Mouse (Mus musculus): ENCODE results near the gene Samm50. TPM values are rescaled to one million over a fixed set of nuclear protein-coding genes. Genes with fewer than 3 reads are reported as not detected.

Gene Samm50
- polyA plus RNA-seq, 1 experiment = 13.1 TPM

DNA sequence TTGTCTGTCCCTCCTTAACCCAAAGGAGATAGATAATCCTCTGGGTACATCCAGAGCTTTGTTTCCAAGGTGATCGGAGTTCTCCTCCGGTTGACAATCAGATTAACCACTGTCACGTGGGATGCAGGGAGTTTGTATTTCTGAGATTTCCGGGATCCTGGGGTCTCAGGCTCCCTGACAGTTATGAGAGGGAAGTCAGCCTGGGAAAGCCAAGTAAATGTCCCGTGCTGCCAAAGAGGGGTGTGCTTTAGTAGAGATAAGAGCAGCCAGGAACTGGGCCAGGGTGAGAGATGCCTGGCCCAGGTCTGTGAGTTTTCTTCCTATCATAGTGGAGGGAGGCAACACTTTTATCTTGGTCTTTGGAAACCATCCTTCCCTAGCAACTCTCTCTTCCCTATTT, 38.6 kb downstream of the Samm50 start:
- Histone ChIP-seq H3K4me1 (ENCODE audit: control insufficient read depth, insufficient read depth, insufficient read length, low read length) (peaks cover 4% of the 10 kb centered on the region), H3K27ac (ENCODE audit: insufficient read depth, low read depth, low read length) (no peak overlapping the region), H3K4me3 (ENCODE audit: low read depth, low read length) (no peak overlapping the region), H3K36me3 (ENCODE audit: control insufficient read depth, insufficient read depth, low read length) (no peaks in the 10 kb centered on the region), H3K27me3 (ENCODE audit: control insufficient read depth, insufficient read depth, low read length) (peaks cover 4% of the 10 kb centered on the region)
- 22% methylated on average over 5 of the region's 5 CpGs for WGBS
- no peak for TF ChIP-seq POLR2A (IDR thresholded peaks at IDR 0.05; ENCODE audit: low read depth, low read length)
- TF ChIP-seq CTCF (IDR thresholded peaks at IDR 0.05; ENCODE audit: extremely low read depth, insufficient read length, insufficient replicate concordance, low read depth, low read length) = no peak

DNA sequence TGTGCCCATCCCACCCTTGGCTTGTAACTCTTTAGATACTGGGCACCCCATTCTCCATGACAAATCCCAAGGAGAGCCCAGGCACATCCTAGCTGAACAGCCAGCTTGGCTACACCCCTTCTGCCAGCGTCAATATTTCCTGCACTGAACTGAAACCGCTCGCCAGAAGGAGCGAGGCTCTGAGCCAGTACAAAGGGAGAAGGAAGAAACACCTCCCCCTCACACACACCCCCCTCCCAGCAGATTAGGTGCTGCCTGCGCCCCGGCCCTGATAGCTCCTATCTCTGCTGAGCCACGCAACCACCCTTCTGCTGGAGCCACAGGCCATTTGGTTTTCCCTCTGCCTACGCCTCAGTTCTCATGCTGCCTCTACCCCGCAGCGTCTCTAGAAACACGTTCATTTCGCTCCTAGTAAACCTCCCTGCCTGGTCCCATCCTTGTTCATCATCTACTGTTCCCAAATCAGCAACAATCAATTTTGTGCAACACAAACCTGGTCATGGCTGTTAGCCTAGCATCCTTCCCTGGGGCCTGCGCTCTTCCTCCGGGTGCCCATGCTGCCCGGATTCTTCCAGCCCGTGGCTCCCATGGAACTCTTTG, 39.2 kb downstream of the Samm50 start:
- H3K4me3 ChIP-seq (ENCODE audit: low read depth, low read length) = peak overlapping the region; percentile 64
- WGBS = 10% methylated on average over 16 of the region's 16 CpGs
- peaks cover 4% of the 10 kb centered on the region for H3K27me3 ChIP-seq (ENCODE audit: control insufficient read depth, insufficient read depth, low read length)
- no peaks in the 10 kb centered on the region for H3K36me3 ChIP-seq (ENCODE audit: control insufficient read depth, insufficient read depth, low read length)
- peaks cover 4% of the 10 kb centered on the region for H3K4me1 ChIP-seq (ENCODE audit: control insufficient read depth, insufficient read depth, insufficient read length, low read length)
- H3K27ac ChIP-seq (ENCODE audit: insufficient read depth, low read depth, low read length) = peak overlapping the region; percentile 17; the same call in 1 of the 2 replicates
- TF ChIP-seq POLR2A (IDR thresholded peaks at IDR 0.05; ENCODE audit: low read depth, low read length) = no peak
- TF ChIP-seq CTCF (IDR thresholded peaks at IDR 0.05; ENCODE audit: extremely low read depth, insufficient read length, insufficient replicate concordance, low read depth, low read length) = no peak

GRCm38 (mm10) chr15:84231721-84232561, 39.9 kb downstream of the Samm50 start, which contains the start of gene Parvb:
Gene Parvb (plus strand): TSS chr15:84232043.
- 3% methylated on average over 53 of the region's 53 CpGs for WGBS
- H3K27ac ChIP-seq (ENCODE audit: insufficient read depth, low read depth, low read length) = peak within 1 kb of the TSS; percentile 53
- no peaks in the 10 kb centered on the region for H3K36me3 ChIP-seq (ENCODE audit: control insufficient read depth, insufficient read depth, low read length)
- peak within 1 kb of the TSS; percentile 64 for H3K4me3 ChIP-seq (ENCODE audit: low read depth, low read length)
- peaks cover 4% of the 10 kb centered on the region for H3K27me3 ChIP-seq (ENCODE audit: control insufficient read depth, insufficient read depth, low read length)
- TF ChIP-seq POLR2A (IDR thresholded peaks at IDR 0.05; ENCODE audit: low read depth, low read length) = no peak
- no peak for TF ChIP-seq CTCF (IDR thresholded peaks at IDR 0.05; ENCODE audit: extremely low read depth, insufficient read length, insufficient replicate concordance, low read depth, low read length)
- peaks cover 4% of the 10 kb centered on the region for H3K4me1 ChIP-seq (ENCODE audit: control insufficient read depth, insufficient read depth, insufficient read length, low read length)

- H3K27me3 ChIP-seq (ENCODE audit: control insufficient read depth, insufficient read depth, low read length) = peaks cover 4% of the 10 kb centered on the region
- no peak for TF ChIP-seq CTCF (IDR thresholded peaks at IDR 0.05; ENCODE audit: extremely low read depth, insufficient read length, insufficient replicate concordance, low read depth, low read length)
- no peak for TF ChIP-seq POLR2A (IDR thresholded peaks at IDR 0.05; ENCODE audit: low read depth, low read length)
- WGBS = 45% methylated on average over 8 of the region's 8 CpGs
- H3K27ac ChIP-seq (ENCODE audit: insufficient read depth, low read depth, low read length) = no peak overlapping the region
- peak overlapping the region; percentile 25 for H3K4me3 ChIP-seq (ENCODE audit: low read depth, low read length)
- H3K4me1 ChIP-seq (ENCODE audit: control insufficient read depth, insufficient read depth, insufficient read length, low read length) = peaks cover 4% of the 10 kb centered on the region
- no peaks in the 10 kb centered on the region for H3K36me3 ChIP-seq (ENCODE audit: control insufficient read depth, insufficient read depth, low read length)
Measured at GRCm38 (mm10) chr15:84232609-84233008, 40.6 kb downstream of the Samm50 start.

GRCm38 (mm10) chr15:84234794-84235581, 42.9 kb downstream of the Samm50 start:
- peak overlapping the region; percentile 31 for H3K27ac ChIP-seq (ENCODE audit: insufficient read depth, low read depth, low read length)
- peaks cover 8% of the 10 kb centered on the region for H3K27me3 ChIP-seq (ENCODE audit: control insufficient read depth, insufficient read depth, low read length)
- H3K36me3 ChIP-seq (ENCODE audit: control insufficient read depth, insufficient read depth, low read length) = no peaks in the 10 kb centered on the region
- no peak overlapping the region for H3K4me3 ChIP-seq (ENCODE audit: low read depth, low read length)
- WGBS = 75% methylated on average over 7 of the region's 7 CpGs
- no peak for TF ChIP-seq POLR2A (IDR thresholded peaks at IDR 0.05; ENCODE audit: low read depth, low read length)
- no peak for TF ChIP-seq CTCF (IDR thresholded peaks at IDR 0.05; ENCODE audit: extremely low read depth, insufficient read length, insufficient replicate concordance, low read depth, low read length)
- peaks cover 4% of the 10 kb centered on the region for H3K4me1 ChIP-seq (ENCODE audit: control insufficient read depth, insufficient read depth, insufficient read length, low read length)

- TF ChIP-seq CTCF (IDR thresholded peaks at IDR 0.05; ENCODE audit: extremely low read depth, insufficient read length, insufficient replicate concordance, low read depth, low read length) = no peak
- no peak for TF ChIP-seq POLR2A (IDR thresholded peaks at IDR 0.05; ENCODE audit: low read depth, low read length)
- H3K27me3 ChIP-seq (ENCODE audit: control insufficient read depth, insufficient read depth, low read length) = peaks cover 8% of the 10 kb centered on the region
- peaks cover 4% of the 10 kb centered on the region for H3K4me1 ChIP-seq (ENCODE audit: control insufficient read depth, insufficient read depth, insufficient read length, low read length)
- 68% methylated on average over 7 of the region's 7 CpGs for WGBS
- H3K27ac ChIP-seq (ENCODE audit: insufficient read depth, low read depth, low read length) = no peak overlapping the region
- H3K36me3 ChIP-seq (ENCODE audit: control insufficient read depth, insufficient read depth, low read length) = no peaks in the 10 kb centered on the region
- H3K4me3 ChIP-seq (ENCODE audit: low read depth, low read length) = no peak overlapping the region
Measured at GRCm38 (mm10) chr15:84235646-84236045, 43.6 kb downstream of the Samm50 start.
